Mouse (Mus musculus) ovary, adult 10 weeks (tissue): ENCODE results near the gene Shisa8. TPM values are rescaled to one million over a fixed set of nuclear protein-coding genes. Genes with fewer than 3 reads are reported as not detected.

Experiments
- polyA plus RNA-seq: library from polyadenylated mRNA; stranded (reverse); fragments of 350-450 nt; fragmentation: Illumina TruSeq; extraction: RNeasy Lipid Tissue Mini Kit (QIAGEN cat#74804); gene quantifications from one replicate; pipeline ENCODE4 v1.2.3, GENCODE M21; 2014

The Shisa8 gene
- polyA plus RNA-seq: not detected

DNA sequence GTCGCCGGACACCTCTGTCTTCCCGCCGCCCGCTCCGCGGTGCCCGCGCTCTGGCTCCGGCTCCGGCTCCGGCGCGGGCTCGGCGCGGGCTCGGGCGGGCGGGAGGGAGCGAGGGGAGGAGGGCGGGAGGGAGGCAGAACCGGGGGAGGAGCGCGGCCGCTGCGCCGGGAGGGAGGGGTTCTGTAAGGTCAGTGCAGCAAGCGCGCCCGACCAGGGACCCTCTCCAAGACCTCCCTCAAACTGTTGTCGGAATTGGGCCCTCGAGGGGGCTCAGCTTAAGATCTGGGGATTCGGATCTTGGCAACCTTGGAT lies at the start of gene Shisa8:
Shisa8 (minus strand) TSS at position 64 of the 312 bp plus-strand sequence.

DNA sequence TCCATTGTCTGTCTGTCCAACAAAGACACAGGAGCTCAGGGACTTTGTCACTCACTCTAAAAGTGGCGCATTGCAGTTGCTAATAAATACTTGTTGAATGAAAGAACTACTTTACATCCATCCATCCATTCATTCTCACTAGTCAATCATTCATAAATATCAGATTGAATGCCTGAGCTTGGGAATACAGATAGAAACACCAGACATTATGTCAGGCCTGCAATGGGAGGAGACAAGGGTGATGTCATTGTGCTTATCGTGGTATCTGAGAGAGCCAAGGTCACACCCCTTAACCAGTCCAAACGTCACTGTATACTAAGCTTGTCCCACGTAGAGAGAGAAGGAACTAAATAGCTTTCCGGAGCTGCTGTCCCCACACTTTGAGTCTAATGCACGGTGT lies 39.5 kb upstream of the Shisa8 start, which contains the start of gene 1500009C09Rik:
1500009C09Rik (plus strand) TSS at position 301 of the 400 bp plus-strand sequence.

DNA sequence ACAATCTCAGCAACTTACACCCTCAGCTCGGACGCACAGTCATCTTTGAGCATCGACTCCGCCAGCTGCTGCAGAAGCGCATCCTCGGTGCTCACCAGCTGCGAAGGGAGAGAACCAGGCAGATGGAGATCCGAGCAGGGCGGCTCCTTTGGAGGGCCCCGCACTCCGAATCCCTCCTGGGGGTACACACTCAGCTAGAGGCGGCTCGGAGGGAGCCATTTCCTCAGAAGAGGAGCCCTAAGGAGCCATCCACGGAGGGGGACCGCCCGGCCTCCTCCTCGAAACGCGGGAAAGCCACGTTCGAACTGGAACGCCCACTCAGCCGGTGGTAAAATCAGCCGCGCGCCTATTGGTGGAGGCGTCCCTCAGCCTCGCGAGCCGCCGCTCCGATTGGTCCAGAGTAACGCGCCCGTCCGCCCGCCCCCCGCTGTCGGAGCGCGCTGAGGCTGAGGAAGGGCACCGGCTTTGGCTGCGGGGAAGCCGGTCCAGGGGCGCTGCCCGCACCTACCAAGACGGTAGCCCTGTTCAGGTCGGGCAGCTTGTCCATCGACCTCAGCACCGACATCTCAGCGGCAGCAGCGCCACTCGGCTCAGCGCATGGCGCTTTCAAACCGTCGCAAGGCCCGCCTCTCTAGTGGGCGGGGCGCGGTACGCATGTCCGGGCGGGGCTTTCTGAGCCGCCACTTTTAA lies 31.6 kb upstream of the Shisa8 start, which contains the start of gene Cenpm:
Cenpm (minus strand) TSS at position 634 of the 690 bp plus-strand sequence.

DNA sequence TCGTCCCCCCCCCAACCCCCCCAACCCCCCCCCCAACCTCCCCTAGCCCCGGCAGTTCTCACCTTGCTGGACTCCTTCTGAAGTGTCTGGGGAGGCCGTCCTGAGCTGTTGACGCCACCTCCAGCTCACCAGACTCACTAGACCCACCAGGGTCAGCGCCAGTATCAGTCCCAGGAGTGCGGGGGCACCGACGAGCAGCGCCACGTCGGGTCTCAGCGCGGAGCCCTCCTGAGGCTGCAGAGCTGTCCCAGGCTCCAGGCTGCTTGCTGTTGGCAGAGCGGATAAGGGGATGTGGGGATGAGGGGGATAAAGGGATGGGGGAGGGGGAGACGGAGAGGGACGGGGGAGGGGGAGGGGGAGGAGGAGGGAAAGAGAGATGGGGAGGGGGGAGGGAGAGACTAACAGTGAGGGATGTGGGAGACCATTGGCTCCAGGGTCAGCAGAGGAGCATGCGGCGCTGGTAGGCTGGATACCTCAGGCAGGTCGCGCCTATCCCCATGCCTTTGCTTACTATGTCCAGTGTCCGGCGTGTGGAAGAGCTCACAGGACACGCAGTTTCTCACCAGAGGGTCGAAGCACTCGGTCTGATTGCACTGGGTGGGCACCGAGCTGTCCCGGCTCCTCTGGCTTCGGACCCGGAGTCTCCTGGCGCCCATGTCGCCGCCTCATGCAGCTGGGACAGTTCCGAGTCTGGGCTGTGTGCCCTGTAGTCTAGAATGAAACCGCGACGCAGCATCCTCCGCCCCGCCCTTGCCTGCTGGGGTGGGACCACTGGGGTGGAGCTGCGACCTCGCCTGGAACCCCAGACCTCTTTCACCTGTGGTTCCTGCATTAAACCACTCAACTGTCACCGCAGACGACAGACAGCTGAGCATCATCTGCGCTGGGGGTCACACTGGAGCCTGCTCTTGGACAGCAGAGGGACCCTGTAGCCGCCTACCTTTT lies 11.3 kb upstream of the Shisa8 start, which contains the start of gene Tnfrsf13c:
Tnfrsf13c (minus strand) TSS at position 713 of the 945 bp plus-strand sequence.

Other genes with a start within 250 kb of the Shisa8 start
- not detected for gene 1700029P11Rik, start 232.3 kb downstream of the Shisa8 start, polyA plus RNA-seq
- gene Xrcc6, start 225.0 kb downstream of the Shisa8 start, polyA plus RNA-seq: 146 TPM
- gene Desi1, start 179.0 kb downstream of the Shisa8 start, polyA plus RNA-seq: 10.5 TPM
- gene Snu13, start 165.2 kb downstream of the Shisa8 start, polyA plus RNA-seq: 600 TPM
- not detected for gene 4930407I10Rik, start 153.7 kb downstream of the Shisa8 start, polyA plus RNA-seq
- not detected for gene Mei1, start 142.8 kb downstream of the Shisa8 start, polyA plus RNA-seq
- gene Ccdc134, start 84.9 kb downstream of the Shisa8 start, polyA plus RNA-seq: 1.4 TPM
- gene Srebf2, start 65.6 kb downstream of the Shisa8 start, polyA plus RNA-seq: 9.6 TPM
- not detected for gene Tnfrsf13c, start 11.6 kb upstream of the Shisa8 start, polyA plus RNA-seq
- 2.6 TPM for gene Cenpm, start 31.9 kb upstream of the Shisa8 start, polyA plus RNA-seq
- not detected for gene 1500009C09Rik, start 39.6 kb upstream of the Shisa8 start, polyA plus RNA-seq
- gene Sept3, start 62.1 kb upstream of the Shisa8 start, polyA plus RNA-seq: 0.63 TPM
- not detected for gene Wbp2nl, start 86.1 kb upstream of the Shisa8 start, polyA plus RNA-seq
- 20.9 TPM for gene Naga, start 126.1 kb upstream of the Shisa8 start, polyA plus RNA-seq
- 2.2 TPM for gene Pheta2, start 126.1 kb upstream of the Shisa8 start, polyA plus RNA-seq
- gene Smdt1, start 126.1 kb upstream of the Shisa8 start, polyA plus RNA-seq: 16.3 TPM
- 257 TPM for gene Ndufa6, start 141.5 kb upstream of the Shisa8 start, polyA plus RNA-seq
- 16.5 TPM for gene Cyp2d22, start 167.4 kb upstream of the Shisa8 start, polyA plus RNA-seq
- not detected for gene Cyp2d11, start 181.2 kb upstream of the Shisa8 start, polyA plus RNA-seq
- gene Cyp2d10, start 194.4 kb upstream of the Shisa8 start, polyA plus RNA-seq: not detected
- not detected for gene Cyp2d9, start 220.6 kb upstream of the Shisa8 start, polyA plus RNA-seq